Mouse (Mus musculus): Measurements from ENCODE around the gene Rsu1. TPM values are rescaled to one million over a fixed set of nuclear protein-coding genes. Genes with fewer than 3 reads are reported as not detected.

Rsu1 gene
- 0.60 and 0.65 TPM in 2 replicates for polyA plus RNA-seq (2012)

- no peaks in the 10 kb centered on the region for H3K9me3 ChIP-seq (ENCODE audit: control insufficient read depth, low read length)
- peaks cover 7% of the 10 kb centered on the region; the same call in 1 of the 2 replicates for H3K36me3 ChIP-seq (ENCODE audit: control insufficient read depth)
- TF ChIP-seq GATA1 (IDR thresholded peaks at IDR 0.05; ENCODE audit: low read length), result no peak
- no peak for TF ChIP-seq TAL1 (IDR thresholded peaks at IDR 0.05; ENCODE audit: low read length)
- H3K4me1 ChIP-seq (ENCODE audit: control insufficient read depth), result peaks cover 43% of the 10 kb centered on the region
- H3K4me3 ChIP-seq (replicated peaks), result peak within 1 kb of the TSS; percentile 75
- H3K27me3 ChIP-seq (ENCODE audit: control insufficient read depth), result no peaks in the 10 kb centered on the region
Observed at GRCm38 (mm10) chr2:13271165-13271957, at the start of gene Rsu1. TSS of gene Rsu1 (minus strand) at chr2:13271415.

- Histone ChIP-seq H3K27me3 (ENCODE audit: control insufficient read depth) (no peaks in the 10 kb centered on the region), H3K4me1 (ENCODE audit: control insufficient read depth) (no peaks in the 10 kb centered on the region), H3K4me3 (replicated peaks) (no peak overlapping the region), H3K9me3 (ENCODE audit: control insufficient read depth, low read length) (no peaks in the 10 kb centered on the region), H3K36me3 (ENCODE audit: control insufficient read depth) (no peaks in the 10 kb centered on the region)
- no peak for TF ChIP-seq GATA1 (IDR thresholded peaks at IDR 0.05; ENCODE audit: low read length)
- no peak for TF ChIP-seq TAL1 (IDR thresholded peaks at IDR 0.05; ENCODE audit: low read length)
Observed at GRCm38 (mm10) chr2:13303376-13303775, 32.2 kb upstream of the Rsu1 start.

- Histone ChIP-seq H3K4me1 (ENCODE audit: control insufficient read depth) (no peaks in the 10 kb centered on the region), H3K9me3 (ENCODE audit: control insufficient read depth, low read length) (no peaks in the 10 kb centered on the region), H3K36me3 (ENCODE audit: control insufficient read depth) (no peaks in the 10 kb centered on the region), H3K4me3 (replicated peaks) (no peak overlapping the region), H3K27me3 (ENCODE audit: control insufficient read depth) (no peaks in the 10 kb centered on the region)
- TF ChIP-seq GATA1 (IDR thresholded peaks at IDR 0.05; ENCODE audit: low read length) (no peak), TAL1 (IDR thresholded peaks at IDR 0.05; ENCODE audit: low read length) (no peak)
Observed at GRCm38 (mm10) chr2:13299031-13299430, 27.8 kb upstream of the Rsu1 start.

GRCm38 (mm10) chr2:13297733-13298132 is 26.5 kb upstream of the Rsu1 start:
- H3K27me3 ChIP-seq (ENCODE audit: control insufficient read depth), result no peaks in the 10 kb centered on the region
- TF ChIP-seq TAL1 (IDR thresholded peaks at IDR 0.05; ENCODE audit: low read length) (no peak), GATA1 (IDR thresholded peaks at IDR 0.05; ENCODE audit: low read length) (no peak)
- no peaks in the 10 kb centered on the region for H3K9me3 ChIP-seq (ENCODE audit: control insufficient read depth, low read length)
- H3K36me3 ChIP-seq (ENCODE audit: control insufficient read depth), result no peaks in the 10 kb centered on the region
- H3K4me1 ChIP-seq (ENCODE audit: control insufficient read depth), result no peaks in the 10 kb centered on the region
- no peak overlapping the region for H3K4me3 ChIP-seq (replicated peaks)

GRCm38 (mm10) chr2:13290661-13291060 is 19.4 kb upstream of the Rsu1 start:
- Histone ChIP-seq H3K4me3 (replicated peaks) (no peak overlapping the region), H3K4me1 (ENCODE audit: control insufficient read depth) (no peaks in the 10 kb centered on the region), H3K9me3 (ENCODE audit: control insufficient read depth, low read length) (no peaks in the 10 kb centered on the region), H3K36me3 (ENCODE audit: control insufficient read depth) (no peaks in the 10 kb centered on the region), H3K27me3 (ENCODE audit: control insufficient read depth) (no peaks in the 10 kb centered on the region)
- no peak for TF ChIP-seq GATA1 (IDR thresholded peaks at IDR 0.05; ENCODE audit: low read length)
- no peak for TF ChIP-seq TAL1 (IDR thresholded peaks at IDR 0.05; ENCODE audit: low read length)

GRCm38 (mm10) chr2:13290070-13290469 is 18.9 kb upstream of the Rsu1 start:
- H3K9me3 ChIP-seq (ENCODE audit: control insufficient read depth, low read length), result no peaks in the 10 kb centered on the region
- TF ChIP-seq GATA1 (IDR thresholded peaks at IDR 0.05; ENCODE audit: low read length), result no peak
- no peak for TF ChIP-seq TAL1 (IDR thresholded peaks at IDR 0.05; ENCODE audit: low read length)
- no peak overlapping the region for H3K4me3 ChIP-seq (replicated peaks)
- no peaks in the 10 kb centered on the region for H3K27me3 ChIP-seq (ENCODE audit: control insufficient read depth)
- H3K36me3 ChIP-seq (ENCODE audit: control insufficient read depth), result no peaks in the 10 kb centered on the region
- no peaks in the 10 kb centered on the region for H3K4me1 ChIP-seq (ENCODE audit: control insufficient read depth)

- H3K36me3 ChIP-seq (ENCODE audit: control insufficient read depth), result no peaks in the 10 kb centered on the region
- peaks cover 2% of the 10 kb centered on the region for H3K4me1 ChIP-seq (ENCODE audit: control insufficient read depth)
- no peaks in the 10 kb centered on the region for H3K9me3 ChIP-seq (ENCODE audit: control insufficient read depth, low read length)
- TF ChIP-seq TAL1 (IDR thresholded peaks at IDR 0.05; ENCODE audit: low read length) (no peak), GATA1 (IDR thresholded peaks at IDR 0.05; ENCODE audit: low read length) (no peak)
- no peak overlapping the region for H3K4me3 ChIP-seq (replicated peaks)
- no peaks in the 10 kb centered on the region for H3K27me3 ChIP-seq (ENCODE audit: control insufficient read depth)
Observed at GRCm38 (mm10) chr2:13278114-13278862, 7.1 kb upstream of the Rsu1 start.

GRCm38 (mm10) chr2:13275874-13276273 is 4.7 kb upstream of the Rsu1 start:
- Histone ChIP-seq H3K27me3 (ENCODE audit: control insufficient read depth) (no peaks in the 10 kb centered on the region), H3K9me3 (ENCODE audit: control insufficient read depth, low read length) (no peaks in the 10 kb centered on the region), H3K4me1 (ENCODE audit: control insufficient read depth) (peaks cover 20% of the 10 kb centered on the region), H3K36me3 (ENCODE audit: control insufficient read depth) (no peaks in the 10 kb centered on the region), H3K4me3 (replicated peaks) (no peak overlapping the region)
- TF ChIP-seq GATA1 (IDR thresholded peaks at IDR 0.05; ENCODE audit: low read length) (no peak), TAL1 (IDR thresholded peaks at IDR 0.05; ENCODE audit: low read length) (no peak)

- no peak for TF ChIP-seq GATA1 (IDR thresholded peaks at IDR 0.05; ENCODE audit: low read length)
- TF ChIP-seq TAL1 (IDR thresholded peaks at IDR 0.05; ENCODE audit: low read length), result no peak
- Histone ChIP-seq H3K27me3 (ENCODE audit: control insufficient read depth) (no peaks in the 10 kb centered on the region), H3K4me1 (ENCODE audit: control insufficient read depth) (peaks cover 43% of the 10 kb centered on the region), H3K4me3 (replicated peaks) (peak overlapping the region; percentile 75), H3K9me3 (ENCODE audit: control insufficient read depth, low read length) (no peaks in the 10 kb centered on the region), H3K36me3 (ENCODE audit: control insufficient read depth) (peaks cover 7% of the 10 kb centered on the region; the same call in 1 of the 2 replicates)
Observed at GRCm38 (mm10) chr2:13270736-13271135, 479 bp downstream of the Rsu1 start.
